Mouse (Mus musculus): Measurements from ENCODE around the gene Asb16. TPM values are rescaled to one million over a fixed set of nuclear protein-coding genes. Genes with fewer than 3 reads are reported as not detected.

The Asb16 gene
- polyA plus RNA-seq, 1 experiment from 2014 or later, result 0.33 TPM

GRCm38 (mm10) chr11:102230006-102230741 is 38.4 kb upstream of the Asb16 start, which contains the start of gene Hdac5:
TSS of gene Hdac5 (minus strand) at chr11:102230166.
- Histone ChIP-seq H3K27me3 (replicated peaks; ENCODE audit: control insufficient read depth, insufficient read depth, low read length) (no peaks in the 10 kb centered on the region), H3K9ac (ENCODE audit: low read depth, low read length) (peak within 1 kb of the TSS; percentile 90), H3K4me1 (ENCODE audit: control insufficient read depth, insufficient read depth, low read length) (peaks cover 32% of the 10 kb centered on the region), H3K36me3 (ENCODE audit: control insufficient read depth, insufficient read depth, low read length) (no peaks in the 10 kb centered on the region), H3K27ac (replicated peaks; ENCODE audit: low read depth, low read length) (peak within 1 kb of the TSS; percentile 88), H3K4me3 (ENCODE audit: low read depth, low read length) (peak within 1 kb of the TSS; percentile 92), H3K4me2 (ENCODE audit: low read depth, low read length) (peak within 1 kb of the TSS; percentile 84), H3K9me3 (ENCODE audit: control insufficient read depth, low read length) (no peaks in the 10 kb centered on the region)
- under 1% methylated on average over 27 of the region's 49 CpGs for WGBS
- peak; percentile 99 for DNase-seq (ENCODE audit: low spot score)
- peak; percentile 91 for ATAC-seq (ENCODE audit: low read depth)

- Histone ChIP-seq H3K4me1 (ENCODE audit: control insufficient read depth, insufficient read depth, low read length) (no peaks in the 10 kb centered on the region), H3K27me3 (replicated peaks; ENCODE audit: control insufficient read depth, insufficient read depth, low read length) (no peaks in the 10 kb centered on the region), H3K36me3 (ENCODE audit: control insufficient read depth, insufficient read depth, low read length) (no peaks in the 10 kb centered on the region), H3K9me3 (ENCODE audit: control insufficient read depth, low read length) (no peaks in the 10 kb centered on the region), H3K4me2 (ENCODE audit: low read depth, low read length) (no peak overlapping the region), H3K27ac (replicated peaks; ENCODE audit: low read depth, low read length) (no peak overlapping the region), H3K4me3 (ENCODE audit: low read depth, low read length) (no peak overlapping the region), H3K9ac (ENCODE audit: low read depth, low read length) (no peak overlapping the region)
- WGBS, result 66% methylated on average over 2 of the region's 2 CpGs
- no peak for DNase-seq (ENCODE audit: low spot score)
- no peak for ATAC-seq (ENCODE audit: low read depth)
These were observed 32.5 kb upstream of the Asb16 start for GRCm38 (mm10) chr11:102236022-102236421.

- Histone ChIP-seq H3K36me3 (ENCODE audit: control insufficient read depth, insufficient read depth, low read length) (no peaks in the 10 kb centered on the region), H3K4me1 (ENCODE audit: control insufficient read depth, insufficient read depth, low read length) (peaks cover 7% of the 10 kb centered on the region; the same call in 1 of the 2 replicates), H3K27me3 (replicated peaks; ENCODE audit: control insufficient read depth, insufficient read depth, low read length) (no peaks in the 10 kb centered on the region), H3K27ac (replicated peaks; ENCODE audit: low read depth, low read length) (no peak overlapping the region), H3K9ac (ENCODE audit: low read depth, low read length) (no peak overlapping the region), H3K9me3 (ENCODE audit: control insufficient read depth, low read length) (no peaks in the 10 kb centered on the region), H3K4me2 (ENCODE audit: low read depth, low read length) (no peak overlapping the region), H3K4me3 (ENCODE audit: low read depth, low read length) (no peak overlapping the region)
- 83% methylated on average over 6 of the region's 6 CpGs for WGBS
- no peak for DNase-seq (ENCODE audit: low spot score)
- ATAC-seq (ENCODE audit: low read depth), result no peak
These were observed 27.9 kb upstream of the Asb16 start for GRCm38 (mm10) chr11:102240636-102241035.

GRCm38 (mm10) chr11:102241246-102241645 is 27.3 kb upstream of the Asb16 start:
- no peak for DNase-seq (ENCODE audit: low spot score)
- no peak overlapping the region for H3K9ac ChIP-seq (ENCODE audit: low read depth, low read length)
- no peak overlapping the region for H3K4me2 ChIP-seq (ENCODE audit: low read depth, low read length)
- no peaks in the 10 kb centered on the region for H3K9me3 ChIP-seq (ENCODE audit: control insufficient read depth, low read length)
- H3K4me1 ChIP-seq (ENCODE audit: control insufficient read depth, insufficient read depth, low read length), result peaks cover 14% of the 10 kb centered on the region; the same call in 1 of the 2 replicates
- H3K27me3 ChIP-seq (replicated peaks; ENCODE audit: control insufficient read depth, insufficient read depth, low read length), result no peaks in the 10 kb centered on the region
- 81% methylated on average over 5 of the region's 5 CpGs for WGBS
- no peak for ATAC-seq (ENCODE audit: low read depth)
- no peak overlapping the region for H3K4me3 ChIP-seq (ENCODE audit: low read depth, low read length)
- H3K27ac ChIP-seq (replicated peaks; ENCODE audit: low read depth, low read length), result no peak overlapping the region
- no peaks in the 10 kb centered on the region for H3K36me3 ChIP-seq (ENCODE audit: control insufficient read depth, insufficient read depth, low read length)

- no peaks in the 10 kb centered on the region for H3K27me3 ChIP-seq (replicated peaks; ENCODE audit: control insufficient read depth, insufficient read depth, low read length)
- no peak overlapping the region for H3K4me2 ChIP-seq (ENCODE audit: low read depth, low read length)
- ATAC-seq (ENCODE audit: low read depth) (no peak), DNase-seq (ENCODE audit: low spot score) (no peak)
- H3K9me3 ChIP-seq (ENCODE audit: control insufficient read depth, low read length), result no peaks in the 10 kb centered on the region
- H3K36me3 ChIP-seq (ENCODE audit: control insufficient read depth, insufficient read depth, low read length), result no peaks in the 10 kb centered on the region
- peaks cover 16% of the 10 kb centered on the region; the same call in 1 of the 2 replicates for H3K4me1 ChIP-seq (ENCODE audit: control insufficient read depth, insufficient read depth, low read length)
- H3K4me3 ChIP-seq (ENCODE audit: low read depth, low read length), result no peak overlapping the region
- no peak overlapping the region for H3K27ac ChIP-seq (replicated peaks; ENCODE audit: low read depth, low read length)
- WGBS, result 54% methylated on average over 5 of the region's 5 CpGs
- no peak overlapping the region for H3K9ac ChIP-seq (ENCODE audit: low read depth, low read length)
These were observed 26.7 kb upstream of the Asb16 start for GRCm38 (mm10) chr11:102241874-102242273.

GRCm38 (mm10) chr11:102244926-102245449 is 23.6 kb upstream of the Asb16 start:
- WGBS, result under 1% methylated on average over 32 of the region's 32 CpGs
- Histone ChIP-seq H3K27ac (replicated peaks; ENCODE audit: low read depth, low read length) (peak overlapping the region; percentile 86), H3K27me3 (replicated peaks; ENCODE audit: control insufficient read depth, insufficient read depth, low read length) (no peaks in the 10 kb centered on the region)

GRCm38 (mm10) chr11:102245581-102246272 is 22.8 kb upstream of the Asb16 start:
- ATAC-seq (ENCODE audit: low read depth) (peak; percentile 47), DNase-seq (ENCODE audit: low spot score) (peak; percentile 82)
- H3K4me1 ChIP-seq (ENCODE audit: control insufficient read depth, insufficient read depth, low read length), result peaks cover 16% of the 10 kb centered on the region; the same call in 1 of the 2 replicates
- H3K27me3 ChIP-seq (replicated peaks; ENCODE audit: control insufficient read depth, insufficient read depth, low read length), result no peaks in the 10 kb centered on the region
- peak overlapping the region; percentile 56 for H3K4me2 ChIP-seq (ENCODE audit: low read depth, low read length)
- no peaks in the 10 kb centered on the region for H3K36me3 ChIP-seq (ENCODE audit: control insufficient read depth, insufficient read depth, low read length)
- 29% methylated on average over 14 of the region's 14 CpGs for WGBS
- no peaks in the 10 kb centered on the region for H3K9me3 ChIP-seq (ENCODE audit: control insufficient read depth, low read length)
- peak overlapping the region; percentile 86 for H3K27ac ChIP-seq (replicated peaks; ENCODE audit: low read depth, low read length)
- H3K9ac ChIP-seq (ENCODE audit: low read depth, low read length), result peak overlapping the region; percentile 43
- peak overlapping the region; percentile 31 for H3K4me3 ChIP-seq (ENCODE audit: low read depth, low read length)

More at GRCm38 (mm10) chr11:102244926-102245449, 23.6 kb upstream of the Asb16 start:
- no peaks in the 10 kb centered on the region for H3K9me3 ChIP-seq (ENCODE audit: control insufficient read depth, low read length)
- H3K4me1 ChIP-seq (ENCODE audit: control insufficient read depth, insufficient read depth, low read length), result peaks cover 16% of the 10 kb centered on the region; the same call in 1 of the 2 replicates
- no peaks in the 10 kb centered on the region for H3K36me3 ChIP-seq (ENCODE audit: control insufficient read depth, insufficient read depth, low read length)
- ATAC-seq (ENCODE audit: low read depth) (peak; percentile 89), DNase-seq (ENCODE audit: low spot score) (peak; percentile 95)
- H3K9ac ChIP-seq (ENCODE audit: low read depth, low read length), result peak overlapping the region; percentile 43
- peak overlapping the region; percentile 31 for H3K4me3 ChIP-seq (ENCODE audit: low read depth, low read length)
- peak overlapping the region; percentile 56 for H3K4me2 ChIP-seq (ENCODE audit: low read depth, low read length)

GRCm38 (mm10) chr11:102246273-102246635 is 22.3 kb upstream of the Asb16 start:
- no peak for DNase-seq (ENCODE audit: low spot score)
- Histone ChIP-seq H3K9me3 (ENCODE audit: control insufficient read depth, low read length) (no peaks in the 10 kb centered on the region), H3K9ac (ENCODE audit: low read depth, low read length) (peak overlapping the region; percentile 10; the same call in 1 of the 2 replicates), H3K4me1 (ENCODE audit: control insufficient read depth, insufficient read depth, low read length) (peaks cover 16% of the 10 kb centered on the region; the same call in 1 of the 2 replicates), H3K4me3 (ENCODE audit: low read depth, low read length) (no peak overlapping the region), H3K4me2 (ENCODE audit: low read depth, low read length) (peak overlapping the region; percentile 56), H3K27ac (replicated peaks; ENCODE audit: low read depth, low read length) (peak overlapping the region; percentile 86), H3K27me3 (replicated peaks; ENCODE audit: control insufficient read depth, insufficient read depth, low read length) (no peaks in the 10 kb centered on the region), H3K36me3 (ENCODE audit: control insufficient read depth, insufficient read depth, low read length) (0 out of 2 replicates have a peak, but pooled peaks cover 2% of the 10 kb centered on the region)
- 49% methylated on average over 6 of the region's 6 CpGs for WGBS
- no peak for ATAC-seq (ENCODE audit: low read depth)

All from embryonic facial prominence, embryonic 14.5 days (tissue).